Mouse (Mus musculus) heart, postnatal 0 days (tissue): ENCODE measurements at regions not wholly inside any gene's neighbourhood (a gene's known extent, or its start where the extent isn't known, plus 50 kb on each side); places are given as distances from the start of the nearest gene placed in this dataset.

Source experiments
- CTCF ChIP-seq: IDR thresholded peaks from 2 replicates; pipeline ENCODE4 v1.5.1; 2016; ENCODE audit warnings: antibody characterized with exemption, control low read depth, low read depth
- EP300 ChIP-seq: IDR thresholded peaks from 2 replicates; pipeline ENCODE4 v1.6.1; 2016; ENCODE audit warnings: antibody characterized with exemption, low read depth

GRCm38 (mm10) chr16:89648651-89649050 lies 77.7 kb upstream of the Krtap11-1 start:
- TF ChIP-seq CTCF (no peak), EP300 (no peak)
